Mouse (Mus musculus) midbrain, embryonic 16.5 days (tissue): ENCODE measurements around the gene Usp49. TPM values are rescaled to one million over a fixed set of nuclear protein-coding genes. Genes with fewer than 3 reads are reported as not detected.
A peak's percentile ranks its signal among the peaks of the same experiment; 100 is the strongest.

Experiments
- ATAC-seq: fragments of 200-750 bp; cut with Nextera tagmentation; 2 replicates; pipeline ENCODE4 v1.8.0; 2017; ENCODE audit warnings: moderate TSS enrichment
- H3K27ac ChIP-seq: fragments of 300-500 bp; sonication (generic); 2 replicates; pipeline ENCODE4 v1.5.1; 2014; ENCODE audit warnings: mild to moderate bottlenecking, low read length, mixed read lengths
- H3K27me3 ChIP-seq: fragments of 300-500 bp; sonication (generic); 2 replicates; pipeline ENCODE4 v1.6.1; 2014; ENCODE audit warnings: low read depth, low read length, mixed read lengths; ENCODE audit not compliant: control insufficient read depth, insufficient read depth
- H3K36me3 ChIP-seq: fragments of 300-500 bp; sonication (generic); 2 replicates; pipeline ENCODE4 v1.6.1; 2014; ENCODE audit warnings: mild to moderate bottlenecking, low read length, moderate library complexity, mixed read lengths; ENCODE audit not compliant: control insufficient read depth, insufficient read depth
- H3K4me1 ChIP-seq: fragments of 300-500 bp; sonication (generic); 2 replicates; pipeline ENCODE4 v1.6.1; 2014; ENCODE audit warnings: mild to moderate bottlenecking, low read length, mixed read lengths; ENCODE audit not compliant: control insufficient read depth, insufficient read depth
- H3K4me2 ChIP-seq: fragments of 300-500 bp; sonication (generic); 2 replicates; pipeline ENCODE4 v1.6.1; 2014; ENCODE audit warnings: mild to moderate bottlenecking, low read length, mixed read lengths
- H3K4me3 ChIP-seq: fragments of 300-500 bp; sonication (generic); 2 replicates; pipeline ENCODE4 v1.5.1; 2014; ENCODE audit warnings: low read depth, mild to moderate bottlenecking, low read length, moderate library complexity, mixed read lengths
- H3K9ac ChIP-seq: fragments of 300-500 bp; sonication (generic); 2 replicates; pipeline ENCODE4 v1.6.1; 2014; ENCODE audit warnings: low read depth, low read length, mixed read lengths
- H3K9me3 ChIP-seq: fragments of 300-500 bp; sonication (generic); replicated peaks from 2 replicates; pipeline ENCODE4 v1.6.1; 2014; ENCODE audit warnings: mild to moderate bottlenecking, low read length, mixed read lengths; ENCODE audit not compliant: control insufficient read depth, poor library complexity, severe bottlenecking
- WGBS: fragments of 180-500 bp; shearing (Covaris S2); extraction: QIAGEN DNeasy Blood & Tissue Kit; methylation state at CpG from one replicate; pipeline ENCODE4 v1.1.7; 2014; 5-methylcytosine and 5-hydroxymethylcytosine counted together
- polyA plus RNA-seq: library from polyadenylated mRNA; unstranded; fragments of >200 nt; fragmentation: Nextera tagmentation; extraction: Ambion mirVana; gene quantifications from 2 replicates; pipeline ENCODE4 v1.2.1, GENCODE M21; 2015

The Usp49 gene
- polyA plus RNA-seq, 1 experiment from 2014 or later: 5.3 TPM

DNA sequence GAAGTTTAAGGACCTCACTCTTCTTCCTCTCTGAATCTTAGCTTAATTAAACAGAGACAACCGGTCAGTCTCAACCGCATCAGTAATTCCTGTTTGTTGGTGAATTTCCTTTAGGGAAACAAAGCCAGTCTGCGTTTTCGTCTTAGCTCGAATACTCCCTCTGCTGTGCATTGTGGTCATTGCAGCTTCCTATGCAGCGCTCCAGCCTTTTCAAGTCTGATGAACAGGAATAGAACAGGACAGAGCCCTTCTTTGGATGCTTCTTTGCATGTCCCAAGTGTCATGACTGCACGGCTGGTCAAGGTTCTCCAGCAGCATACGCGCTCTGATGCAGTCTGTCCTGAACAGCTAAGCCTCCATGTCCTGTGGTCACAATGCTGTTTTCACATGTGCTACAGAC lies 46.1 kb downstream of the Usp49 start:
- Histone ChIP-seq H3K36me3 (peaks cover 10% of the 10 kb centered on the region), H3K9me3 (no peaks in the 10 kb centered on the region), H3K9ac (0 out of 2 replicates have a peak overlapping the region, but pooled peaks have one; percentile 15), H3K4me3 (no peak overlapping the region), H3K4me1 (peaks cover 12% of the 10 kb centered on the region; the same call in 1 of the 2 replicates), H3K4me2 (no peak overlapping the region), H3K27ac (peak overlapping the region; percentile 35; the same call in 1 of the 2 replicates), H3K27me3 (no peaks in the 10 kb centered on the region)
- no peak for ATAC-seq
- 16% methylated on average over 9 of the region's 9 CpGs for WGBS

DNA sequence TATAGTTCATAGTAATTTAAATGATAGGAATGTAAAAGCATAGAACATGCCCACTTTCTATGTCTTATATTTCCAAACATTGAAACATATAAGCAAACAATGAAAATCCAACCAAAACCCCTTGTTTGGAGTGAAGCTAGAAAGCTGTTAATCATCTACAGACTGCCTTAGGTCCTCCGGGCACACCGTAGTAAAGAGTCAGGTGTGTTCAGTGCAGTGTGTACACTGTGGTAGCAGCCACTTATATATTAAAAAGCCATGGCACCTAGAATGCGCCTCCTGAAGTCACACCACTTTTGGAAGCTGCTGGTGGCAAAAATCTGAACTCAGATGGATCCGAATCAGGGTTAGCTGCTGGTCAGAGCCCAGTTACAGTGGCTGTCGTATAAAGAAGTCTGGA lies 47.7 kb downstream of the Usp49 start:
- H3K4me1 ChIP-seq: peaks cover 4% of the 10 kb centered on the region; the same call in 1 of the 2 replicates
- no peak overlapping the region for H3K4me2 ChIP-seq
- H3K27ac ChIP-seq: no peak overlapping the region
- H3K9me3 ChIP-seq: no peaks in the 10 kb centered on the region
- no peak overlapping the region for H3K9ac ChIP-seq
- ATAC-seq: no peak
- no peak overlapping the region for H3K4me3 ChIP-seq
- peaks cover 16% of the 10 kb centered on the region for H3K36me3 ChIP-seq
- 93% methylated on average over 5 of the region's 5 CpGs for WGBS
- no peaks in the 10 kb centered on the region for H3K27me3 ChIP-seq

DNA sequence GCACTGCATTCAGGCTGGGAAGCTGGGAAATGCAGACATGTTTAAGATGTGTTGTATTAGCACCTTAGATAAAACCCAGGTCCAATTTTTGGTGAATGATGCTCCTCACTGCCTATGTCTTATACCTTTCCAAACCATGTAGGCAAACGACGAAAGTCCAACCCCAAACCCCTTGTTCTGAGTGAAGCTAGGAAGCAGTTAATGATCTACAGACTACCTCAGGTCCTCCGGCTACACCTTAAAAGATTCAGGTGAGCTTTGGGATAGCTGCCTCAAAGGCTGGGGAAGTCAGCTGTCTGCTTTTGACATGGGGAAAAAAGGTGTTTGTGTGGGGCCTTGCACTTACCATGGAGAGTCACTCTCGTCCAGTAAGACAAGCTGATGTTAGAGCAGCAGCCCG lies 48.2 kb downstream of the Usp49 start:
- H3K27ac ChIP-seq: no peak overlapping the region
- no peak for ATAC-seq
- peaks cover 16% of the 10 kb centered on the region for H3K36me3 ChIP-seq
- WGBS: 89% methylated on average over 5 of the region's 5 CpGs
- no peak overlapping the region for H3K4me2 ChIP-seq
- no peaks in the 10 kb centered on the region for H3K27me3 ChIP-seq
- H3K9me3 ChIP-seq: no peaks in the 10 kb centered on the region
- H3K9ac ChIP-seq: no peak overlapping the region
- H3K4me3 ChIP-seq: no peak overlapping the region
- H3K4me1 ChIP-seq: peaks cover 4% of the 10 kb centered on the region; the same call in 1 of the 2 replicates

DNA sequence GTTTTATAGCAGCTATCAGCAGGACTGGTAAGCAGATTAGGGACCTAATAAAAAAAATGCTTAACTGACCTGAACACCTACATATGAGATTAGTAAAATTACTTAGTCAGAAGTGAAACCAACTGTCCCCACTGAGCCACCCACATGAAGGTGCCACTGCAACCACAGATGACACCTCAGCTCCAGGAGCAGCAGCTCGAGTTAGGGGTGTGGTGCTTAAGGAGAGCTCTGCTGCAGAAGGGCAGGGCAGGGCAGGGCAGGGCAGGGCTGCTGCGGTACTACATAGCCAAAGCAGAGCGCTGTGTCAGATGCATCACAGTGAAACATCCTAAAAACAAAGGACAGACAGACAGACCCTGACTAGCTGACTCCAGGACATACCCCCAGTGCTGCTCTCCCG lies 52.3 kb downstream of the Usp49 start:
- H3K36me3 ChIP-seq: peaks cover 20% of the 10 kb centered on the region

DNA sequence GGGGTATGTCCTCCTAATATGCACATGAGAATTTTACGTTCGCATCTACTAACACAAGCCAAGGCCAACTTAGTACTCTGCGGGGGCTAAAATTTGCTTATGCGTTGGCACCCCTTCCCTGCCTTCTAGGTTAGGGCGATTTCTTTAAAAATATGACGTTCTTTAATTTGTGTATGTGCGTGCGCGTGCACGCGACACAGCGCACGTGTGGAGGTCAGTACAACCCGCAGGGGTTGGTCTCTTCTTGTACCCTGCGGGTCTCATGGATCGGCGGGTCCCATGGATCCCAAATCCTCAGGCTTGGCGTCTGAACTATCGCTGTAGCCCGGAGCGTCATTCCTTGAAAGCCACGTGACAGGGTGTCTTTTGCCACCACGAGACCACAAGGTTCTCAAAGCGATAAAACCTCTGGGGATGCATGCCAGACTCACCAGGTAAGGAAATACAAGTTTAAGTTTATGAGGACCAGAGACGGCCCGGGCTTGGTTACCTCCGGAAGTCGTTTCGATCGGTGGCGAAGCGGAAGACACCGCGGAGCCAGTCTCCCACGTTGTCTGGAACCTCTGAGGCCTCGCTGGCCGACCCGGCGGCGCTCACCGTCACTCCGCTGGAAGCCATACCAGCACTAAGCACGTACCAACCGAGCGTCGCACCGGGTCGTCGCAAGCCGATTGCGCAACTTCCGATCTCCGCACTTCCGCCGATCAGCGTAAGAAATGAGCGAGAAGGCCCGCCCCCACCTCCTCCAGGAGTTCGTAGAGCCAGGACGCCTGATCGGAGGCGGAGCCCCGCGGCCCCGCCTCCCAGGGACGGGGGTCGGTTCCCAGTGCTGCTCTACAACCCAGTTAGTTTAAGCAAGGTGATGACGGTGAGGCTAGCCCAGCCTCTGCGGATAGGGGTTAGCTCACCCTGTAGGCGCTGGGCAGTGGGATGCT lies 57.2 kb downstream of the Usp49 start:
- no peaks in the 10 kb centered on the region for H3K9me3 ChIP-seq
- H3K4me1 ChIP-seq: peaks cover 25% of the 10 kb centered on the region
- peaks cover 4% of the 10 kb centered on the region for H3K36me3 ChIP-seq
- WGBS: 1% methylated on average over 70 of the region's 70 CpGs
- H3K4me2 ChIP-seq: peak overlapping the region; percentile 97
- no peaks in the 10 kb centered on the region for H3K27me3 ChIP-seq
- peak overlapping the region; percentile 84 for H3K27ac ChIP-seq
- peak; percentile 88 for ATAC-seq
- H3K9ac ChIP-seq: peak overlapping the region; percentile 90
- H3K4me3 ChIP-seq: peak overlapping the region; percentile 85

More for the DNA sequence above, 52.3 kb downstream of the Usp49 start:
- Histone ChIP-seq H3K4me3 (no peak overlapping the region), H3K9ac (no peak overlapping the region), H3K27ac (no peak overlapping the region), H3K27me3 (no peaks in the 10 kb centered on the region), H3K4me1 (peaks cover 14% of the 10 kb centered on the region), H3K9me3 (no peaks in the 10 kb centered on the region), H3K4me2 (no peak overlapping the region)
- ATAC-seq: no peak
- 88% methylated on average over 4 of the region's 4 CpGs for WGBS

DNA sequence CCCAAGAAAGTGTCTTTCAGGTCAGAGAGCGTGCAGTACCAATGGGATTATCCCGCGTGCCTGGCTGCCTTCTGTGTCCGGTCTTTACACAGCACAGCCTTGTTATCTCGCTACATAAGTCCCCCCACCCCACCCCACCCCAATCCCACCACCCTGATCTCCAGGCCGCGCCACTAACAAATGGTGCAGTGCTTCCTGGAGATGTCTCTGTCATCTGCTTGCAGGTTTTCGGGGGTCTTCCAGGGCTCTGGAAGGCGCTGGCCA lies 57.8 kb downstream of the Usp49 start, which contains the start of gene Tomm6:
Gene Tomm6 (minus strand): TSS at position 43 of the 264 bp plus-strand sequence.
- Histone ChIP-seq H3K4me1 (peaks cover 26% of the 10 kb centered on the region), H3K9ac (peak within 1 kb of the TSS; percentile 90), H3K27ac (peak within 1 kb of the TSS; percentile 84), H3K4me2 (peak within 1 kb of the TSS; percentile 97), H3K36me3 (peaks cover 4% of the 10 kb centered on the region), H3K27me3 (no peaks in the 10 kb centered on the region), H3K4me3 (peak within 1 kb of the TSS; percentile 85), H3K9me3 (no peaks in the 10 kb centered on the region)
- ATAC-seq: no peak
- under 1% methylated on average over 9 of the region's 9 CpGs for WGBS

DNA sequence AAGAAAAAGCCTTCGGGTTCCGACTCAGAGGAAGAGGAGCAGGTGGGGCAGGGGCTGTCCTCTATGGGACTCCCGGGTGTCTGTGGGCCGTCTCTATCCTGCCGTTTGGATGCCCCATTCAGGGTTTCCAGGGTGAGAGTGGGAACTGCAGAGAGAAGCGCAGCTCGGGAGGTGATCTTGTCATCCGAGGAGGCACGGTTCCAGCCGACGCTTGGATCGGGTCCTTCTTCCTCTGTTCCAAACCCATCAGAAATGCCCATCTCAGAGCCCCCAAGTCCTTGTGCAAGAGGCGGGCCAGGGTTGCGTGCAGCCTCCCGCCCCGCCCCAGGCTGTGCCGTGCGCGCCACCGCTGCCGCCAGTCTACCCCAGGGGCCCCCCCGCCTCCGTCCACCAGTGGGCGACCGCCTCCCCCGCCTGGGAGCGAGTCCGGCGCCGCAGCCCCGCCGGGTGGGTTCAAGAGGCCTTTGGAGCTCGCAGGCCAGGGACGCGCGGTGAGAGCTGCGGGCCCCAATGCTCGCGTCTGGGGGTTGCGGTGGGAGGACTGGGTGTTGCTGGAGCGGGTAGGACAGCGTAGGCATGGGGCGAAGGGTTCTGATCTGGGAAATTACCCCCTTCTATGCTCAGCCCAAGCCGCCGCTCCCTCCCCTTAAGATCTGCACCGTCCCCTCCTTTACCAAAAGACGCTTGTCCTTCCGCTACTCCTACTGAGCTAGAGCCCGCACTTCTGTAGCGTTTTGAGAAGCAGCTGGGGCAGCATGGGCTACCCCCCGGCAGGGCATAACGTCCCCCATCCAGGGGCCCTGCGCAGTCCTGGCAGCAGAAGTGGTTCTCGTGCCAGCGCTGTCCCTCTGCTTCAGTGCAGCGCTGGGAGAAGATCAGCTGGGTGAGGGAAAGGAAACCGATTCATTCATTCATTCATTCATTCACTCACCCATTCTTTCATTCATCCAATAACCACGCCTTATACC lies 58.4 kb downstream of the Usp49 start, which contains the start of gene Frs3:
Gene Frs3 (plus strand): TSS at position 423 of the 968 bp plus-strand sequence.
- ATAC-seq: peak; percentile 77
- peaks cover 2% of the 10 kb centered on the region; the same call in 1 of the 2 replicates for H3K36me3 ChIP-seq
- H3K4me1 ChIP-seq: peaks cover 27% of the 10 kb centered on the region
- no peaks in the 10 kb centered on the region for H3K9me3 ChIP-seq
- no peaks in the 10 kb centered on the region for H3K27me3 ChIP-seq
- peak within 1 kb of the TSS; percentile 97 for H3K4me2 ChIP-seq
- H3K9ac ChIP-seq: peak within 1 kb of the TSS; percentile 90
- H3K4me3 ChIP-seq: peak within 1 kb of the TSS; percentile 85
- H3K27ac ChIP-seq: peak within 1 kb of the TSS; percentile 84
- WGBS: under 1% methylated on average over 58 of the region's 58 CpGs

DNA sequence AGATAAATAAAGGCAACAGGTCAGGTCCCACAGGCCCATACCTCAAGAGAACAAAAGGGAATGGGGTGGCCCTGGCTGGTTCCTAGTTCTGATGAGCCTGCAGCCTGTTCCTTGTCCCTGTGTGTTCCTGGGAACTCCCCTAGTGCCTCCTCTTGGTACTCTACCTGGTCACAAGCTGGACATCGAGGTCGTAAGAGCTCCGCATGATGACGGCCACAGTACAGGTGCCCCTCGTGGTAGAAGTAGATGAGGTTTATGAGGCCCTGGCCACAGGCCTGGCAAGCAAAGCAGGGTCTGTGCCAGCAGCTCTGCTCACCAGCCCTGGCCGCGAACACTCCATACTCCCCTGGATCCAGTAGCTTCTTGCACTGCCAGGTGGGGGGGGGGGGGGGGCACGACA lies 59.4 kb downstream of the Usp49 start:
- no peaks in the 10 kb centered on the region for H3K27me3 ChIP-seq
- peak overlapping the region; percentile 85; the same call in 1 of the 2 replicates for H3K4me3 ChIP-seq
- no peaks in the 10 kb centered on the region for H3K9me3 ChIP-seq
- peaks cover 31% of the 10 kb centered on the region for H3K4me1 ChIP-seq
- no peak overlapping the region for H3K9ac ChIP-seq
- peak overlapping the region; percentile 97 for H3K4me2 ChIP-seq
- H3K36me3 ChIP-seq: no peaks in the 10 kb centered on the region
- no peak overlapping the region for H3K27ac ChIP-seq
- no peak for ATAC-seq
- 84% methylated on average over 8 of the region's 8 CpGs for WGBS
